Mouse (Mus musculus): ENCODE results near the gene Crocc2.

Gene Crocc2

DNA sequence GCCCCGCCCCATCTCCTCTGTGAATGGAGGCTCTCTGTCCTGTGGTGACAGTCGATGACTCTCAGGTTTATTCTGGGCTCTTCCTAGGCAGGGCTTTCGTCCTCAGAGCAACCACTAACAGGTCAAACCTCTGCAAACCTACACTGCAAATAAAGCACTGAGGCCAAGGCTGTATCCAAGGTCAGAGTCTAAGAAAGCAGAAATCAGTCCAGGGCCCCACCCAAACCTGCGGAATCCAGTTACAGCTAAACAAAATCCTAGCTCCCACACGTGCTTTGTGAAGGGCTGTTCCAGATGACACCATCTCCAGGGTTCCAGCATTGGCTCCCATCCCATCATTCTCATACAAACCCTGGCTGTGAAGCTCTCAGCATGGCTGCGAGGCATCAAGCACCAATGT is 107.0 kb downstream of the Crocc2 start:
- DNase-seq = no peak

DNA sequence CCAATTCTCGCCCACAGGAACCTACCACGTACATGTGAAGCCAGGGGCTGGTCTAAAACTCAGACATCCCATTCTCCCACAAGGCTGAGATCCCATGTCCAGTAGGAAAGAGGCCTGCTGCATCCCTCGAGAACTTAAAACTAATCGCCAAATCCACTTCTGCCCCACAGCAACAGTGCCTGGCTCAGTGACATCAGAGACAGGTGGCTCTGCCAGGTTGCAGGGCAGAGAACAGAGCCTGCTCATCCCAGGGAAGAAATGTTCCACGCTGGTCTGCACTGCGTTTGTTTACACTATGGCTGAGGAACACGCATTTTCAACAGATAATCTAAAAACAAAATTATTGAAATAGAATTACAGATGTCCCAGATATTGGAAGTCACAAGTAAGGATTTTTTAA is 108.5 kb downstream of the Crocc2 start:
- peak; percentile 46 to 56 for DNase-seq
